Mouse (Mus musculus): ENCODE measurements around the gene Arhgap9. TPM values are rescaled to one million over a fixed set of nuclear protein-coding genes. Genes with fewer than 3 reads are reported as not detected.
A peak's percentile ranks its signal among the peaks of the same experiment; 100 is the strongest.
"Not testable (repeated sequence)": the region's sequence is repeated elsewhere in the genome, so short reads cannot be mapped to it uniquely, and the experiment has no call there.

The Arhgap9 gene
- polyA plus RNA-seq, 1 experiment = 0.97 TPM

- peak overlapping the region; percentile 91 for H3K4me3 ChIP-seq (replicated peaks; ENCODE audit: insufficient read depth, low read depth, low read length)
- no peaks in the 10 kb centered on the region for H3K27me3 ChIP-seq (ENCODE audit: control insufficient read depth, insufficient read depth, low read length)
- peak overlapping the region; percentile 61 for H3K27ac ChIP-seq (ENCODE audit: insufficient read depth, low read length)
- DNase-seq = no peak
- H3K4me1 ChIP-seq (ENCODE audit: control insufficient read depth, insufficient read depth, low read length) = no peaks in the 10 kb centered on the region
- no peak for TF ChIP-seq POLR2A (IDR thresholded peaks at IDR 0.05; ENCODE audit: borderline replicate concordance, insufficient read depth, low read length)
- TF ChIP-seq CTCF (IDR thresholded peaks at IDR 0.05; ENCODE audit: borderline replicate concordance, insufficient read depth, low read depth, low read length) = no peak
- whole genome bisulfite sequencing = 35% methylated on average over 23 of the region's 23 CpGs
These were observed 11.0 kb upstream of the Arhgap9 start for GRCm38 (mm10) chr10:127310523-127311475.

- Histone ChIP-seq H3K27ac (ENCODE audit: insufficient read depth, low read length) (peak within 1 kb of the TSS; percentile 61), H3K4me1 (ENCODE audit: control insufficient read depth, insufficient read depth, low read length) (no peaks in the 10 kb centered on the region), H3K27me3 (ENCODE audit: control insufficient read depth, insufficient read depth, low read length) (no peaks in the 10 kb centered on the region), H3K4me3 (replicated peaks; ENCODE audit: insufficient read depth, low read depth, low read length) (peak within 1 kb of the TSS; percentile 91)
- WGBS = under 1% methylated on average over 65 of the region's 65 CpGs
- TF ChIP-seq POLR2A (IDR thresholded peaks at IDR 0.05; ENCODE audit: borderline replicate concordance, insufficient read depth, low read length) (peak; percentile 68; the same call in 1 of the 2 replicates), CTCF (IDR thresholded peaks at IDR 0.05; ENCODE audit: borderline replicate concordance, insufficient read depth, low read depth, low read length) (no peak)
- peak; percentile 95 to 97 for DNase-seq
These were observed 10.0 kb upstream of the Arhgap9 start, which contains the start of gene Mars for GRCm38 (mm10) chr10:127311476-127312355. Mars (minus strand) TSS chr10:127311786.

- WGBS = 0% methylated on average over 4 of the region's 4 CpGs
- TF ChIP-seq POLR2A (IDR thresholded peaks at IDR 0.05; ENCODE audit: borderline replicate concordance, insufficient read depth, low read length) (no peak), CTCF (IDR thresholded peaks at IDR 0.05; ENCODE audit: borderline replicate concordance, insufficient read depth, low read depth, low read length) (peak; percentile 75; the same call in 1 of the 2 replicates)
- Histone ChIP-seq H3K4me1 (ENCODE audit: control insufficient read depth, insufficient read depth, low read length) (no peaks in the 10 kb centered on the region), H3K27me3 (ENCODE audit: control insufficient read depth, insufficient read depth, low read length) (no peaks in the 10 kb centered on the region), H3K4me3 (replicated peaks; ENCODE audit: insufficient read depth, low read depth, low read length) (peak overlapping the region; percentile 91), H3K27ac (ENCODE audit: insufficient read depth, low read length) (peak overlapping the region; percentile 23; the same call in 1 of the 2 replicates)
- DNase-seq = peak; percentile 80 to 85
These were observed 9.4 kb upstream of the Arhgap9 start for GRCm38 (mm10) chr10:127312356-127312676.

- Histone ChIP-seq H3K27me3 (ENCODE audit: control insufficient read depth, insufficient read depth, low read length) (no peaks in the 10 kb centered on the region), H3K27ac (ENCODE audit: insufficient read depth, low read length) (no peak overlapping the region), H3K4me3 (replicated peaks; ENCODE audit: insufficient read depth, low read depth, low read length) (no peak overlapping the region), H3K4me1 (ENCODE audit: control insufficient read depth, insufficient read depth, low read length) (no peaks in the 10 kb centered on the region)
- WGBS = 70% methylated on average over 4 of the region's 4 CpGs
- no peak for DNase-seq
- TF ChIP-seq POLR2A (IDR thresholded peaks at IDR 0.05; ENCODE audit: borderline replicate concordance, insufficient read depth, low read length) (no peak), CTCF (IDR thresholded peaks at IDR 0.05; ENCODE audit: borderline replicate concordance, insufficient read depth, low read depth, low read length) (no peak)
These were observed 8.9 kb upstream of the Arhgap9 start for GRCm38 (mm10) chr10:127312858-127313257.

GRCm38 (mm10) chr10:127313516-127313915 is 8.2 kb upstream of the Arhgap9 start:
- 92% methylated on average over 5 of the region's 5 CpGs for WGBS
- not testable (repeated sequence) for H3K27ac ChIP-seq (ENCODE audit: insufficient read depth, low read length); DNase-seq; H3K4me3 ChIP-seq (replicated peaks; ENCODE audit: insufficient read depth, low read depth, low read length); H3K4me1 ChIP-seq (ENCODE audit: control insufficient read depth, insufficient read depth, low read length); H3K27me3 ChIP-seq (ENCODE audit: control insufficient read depth, insufficient read depth, low read length)

GRCm38 (mm10) chr10:127314950-127315349 is 6.8 kb upstream of the Arhgap9 start:
- H3K4me1 ChIP-seq (ENCODE audit: control insufficient read depth, insufficient read depth, low read length); DNase-seq; H3K27ac ChIP-seq (ENCODE audit: insufficient read depth, low read length); H3K4me3 ChIP-seq (replicated peaks; ENCODE audit: insufficient read depth, low read depth, low read length); H3K27me3 ChIP-seq (ENCODE audit: control insufficient read depth, insufficient read depth, low read length): not testable (repeated sequence)
- 78% methylated on average over 1 of the region's 1 CpGs for WGBS

GRCm38 (mm10) chr10:127317277-127317676 is 4.5 kb upstream of the Arhgap9 start:
- no peak overlapping the region for H3K4me3 ChIP-seq (replicated peaks; ENCODE audit: insufficient read depth, low read depth, low read length)
- no peak for DNase-seq
- 80% methylated on average over 2 of the region's 2 CpGs for WGBS
- TF ChIP-seq POLR2A (IDR thresholded peaks at IDR 0.05; ENCODE audit: borderline replicate concordance, insufficient read depth, low read length) = no peak
- TF ChIP-seq CTCF (IDR thresholded peaks at IDR 0.05; ENCODE audit: borderline replicate concordance, insufficient read depth, low read depth, low read length) = no peak
- no peak overlapping the region for H3K27ac ChIP-seq (ENCODE audit: insufficient read depth, low read length)
- H3K27me3 ChIP-seq (ENCODE audit: control insufficient read depth, insufficient read depth, low read length) = no peaks in the 10 kb centered on the region
- no peaks in the 10 kb centered on the region for H3K4me1 ChIP-seq (ENCODE audit: control insufficient read depth, insufficient read depth, low read length)

Data from cerebellum, adult 2 months (tissue).